Mouse (Mus musculus): Measurements from ENCODE around the gene Npas4.
"Not testable (repeated sequence)": the region's sequence is repeated elsewhere in the genome, so short reads cannot be mapped to it uniquely, and the experiment has no call there.

Npas4 gene

DNA sequence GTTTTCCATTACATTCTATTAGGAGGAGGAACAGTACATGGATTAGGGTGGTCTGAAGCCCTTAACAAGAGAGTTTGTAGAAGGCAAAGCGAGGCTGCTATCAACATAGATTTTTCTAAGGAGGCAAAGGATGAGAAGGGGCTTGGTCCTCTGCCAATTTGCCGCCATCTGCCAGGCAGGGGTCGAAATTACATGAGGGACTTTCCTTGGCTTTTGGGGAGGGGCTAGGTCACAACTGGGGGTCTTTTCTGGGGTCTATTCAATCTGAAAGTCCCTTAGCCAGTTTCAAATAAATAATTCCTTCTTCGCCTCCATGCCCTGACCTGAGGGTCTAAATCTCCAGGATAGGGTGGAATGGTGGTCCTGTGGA lies at the start of gene Npas4:
Gene Npas4 (minus strand): TSS at position 61 of the 370 bp plus-strand sequence.
- DNase-seq (ENCODE audit: low read depth, low spot score), result no peak

GRCm38 (mm10) chr19:5039301-5040114 lies 49.4 kb upstream of the Npas4 start:
- DNase-seq (ENCODE audit: low read depth, low spot score), result no peak

DNA sequence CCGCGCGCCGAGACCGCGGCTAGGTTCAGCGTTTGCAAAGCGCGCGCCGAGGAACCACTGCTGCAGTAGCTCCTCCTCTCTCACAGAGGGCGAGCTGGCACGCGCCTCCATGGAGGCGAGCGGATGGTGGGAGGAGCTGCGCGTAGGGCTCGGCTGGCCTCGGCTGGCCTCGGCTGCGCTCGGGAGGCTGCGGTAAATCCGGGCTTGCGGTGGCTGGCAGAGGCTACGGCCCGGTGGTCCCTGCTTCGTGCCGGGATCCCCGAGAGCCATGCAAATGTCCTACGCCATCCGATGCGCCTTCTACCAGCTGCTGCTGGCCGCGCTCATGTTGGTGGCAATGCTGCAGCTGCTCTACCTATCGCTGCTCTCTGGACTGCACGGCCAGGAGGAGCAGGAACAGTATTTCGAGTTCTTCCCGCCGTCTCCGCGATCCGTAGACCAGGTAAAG lies 48.6 kb upstream of the Npas4 start, which contains the start of the genes B4gat1 and AC124502.3:
Gene B4gat1 (plus strand): TSS at position 118 of the 448 bp plus-strand sequence.
Gene AC124502.3 (plus strand): TSS at position 183 of the 448 bp plus-strand sequence.
- DNase-seq (ENCODE audit: low read depth, low spot score), result peak; percentile 55

DNA sequence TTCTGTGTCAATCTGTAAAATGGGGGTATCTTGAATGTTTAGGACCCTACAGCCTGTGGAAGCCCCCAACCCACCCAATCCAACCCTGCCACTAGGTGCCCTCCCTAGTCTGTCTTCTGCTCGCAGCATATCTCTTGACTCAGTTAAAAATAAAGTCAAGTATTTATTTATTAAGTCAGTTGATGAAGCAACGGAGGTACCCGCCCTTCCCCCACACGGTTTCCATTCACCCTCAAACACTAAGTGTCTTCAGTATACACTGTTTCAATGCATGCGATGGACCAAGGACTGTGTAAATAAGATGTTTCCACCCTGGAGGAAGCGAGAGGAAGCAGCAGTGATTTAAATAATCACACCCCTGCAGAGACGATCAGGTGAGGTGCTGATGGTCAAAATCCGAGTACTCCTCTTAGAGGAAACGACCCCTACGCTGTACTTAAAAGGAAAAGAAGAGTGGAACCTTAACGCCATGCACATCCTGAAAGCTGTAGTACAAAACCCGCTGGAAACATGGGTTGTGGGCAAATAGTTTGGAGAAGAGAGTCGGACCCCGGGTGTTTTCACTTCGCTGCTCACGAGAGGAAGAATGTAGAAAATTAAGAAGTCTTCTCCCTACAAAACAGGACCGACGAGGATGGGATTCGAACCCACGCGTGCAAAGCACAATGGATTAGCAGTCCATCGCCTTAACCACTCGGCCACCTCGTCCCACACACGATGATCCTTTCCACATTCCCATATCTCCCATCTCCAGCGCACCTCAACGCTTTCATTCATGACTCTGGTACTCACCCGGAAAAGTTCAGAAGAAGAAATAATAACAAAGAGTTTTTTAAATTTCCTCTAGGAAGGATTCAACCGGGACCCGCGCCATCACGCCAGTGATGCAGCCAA lies 47.8 kb upstream of the Npas4 start:
- DNase-seq (ENCODE audit: low read depth, low spot score), result no peak

- no peak for DNase-seq (ENCODE audit: low read depth, low spot score)
Observed at GRCm38 (mm10) chr19:5036577-5036976, 46.5 kb upstream of the Npas4 start.

DNA sequence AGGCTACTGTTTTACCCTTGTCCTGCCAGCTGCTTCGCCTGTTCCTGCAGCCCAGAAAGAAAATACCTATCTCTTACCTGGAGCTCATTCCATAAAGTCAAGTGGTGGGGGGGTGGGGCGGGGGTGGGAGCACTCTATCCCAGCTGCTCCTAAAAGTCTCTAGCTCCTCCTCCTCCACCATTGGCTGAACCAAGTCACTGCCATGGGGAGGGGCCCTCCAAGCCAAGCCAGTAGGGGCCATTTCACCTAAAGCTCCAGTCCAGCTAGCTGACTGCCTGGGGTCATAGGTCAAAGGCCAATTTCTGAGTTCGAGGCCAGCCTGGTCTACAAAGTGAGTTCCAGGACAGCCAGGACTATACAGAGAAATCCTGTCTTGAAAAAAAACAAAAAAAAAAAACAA lies 42.6 kb upstream of the Npas4 start:
- DNase-seq (ENCODE audit: low read depth, low spot score), result no peak

DNA sequence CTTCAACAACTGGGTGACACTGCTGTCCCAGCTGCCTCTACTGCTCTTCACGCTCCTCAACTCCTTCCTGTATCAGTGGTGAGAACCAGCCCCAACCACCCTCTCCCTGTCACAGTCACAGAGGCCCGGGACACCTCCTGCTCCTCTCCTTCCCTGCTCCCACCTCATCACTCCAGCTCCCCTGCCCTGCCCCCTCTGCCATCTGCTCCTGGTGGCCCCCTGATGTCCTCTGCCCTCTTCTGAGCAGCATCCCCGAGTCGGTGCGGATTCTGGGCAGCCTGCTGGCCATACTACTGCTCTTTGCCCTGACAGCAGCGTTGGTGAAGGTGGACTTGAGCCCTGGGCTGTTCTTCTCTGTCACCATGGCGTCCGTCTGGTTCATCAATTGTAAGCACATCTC lies 36.0 kb upstream of the Npas4 start:
- no peak for DNase-seq (ENCODE audit: low read depth, low spot score)

DNA sequence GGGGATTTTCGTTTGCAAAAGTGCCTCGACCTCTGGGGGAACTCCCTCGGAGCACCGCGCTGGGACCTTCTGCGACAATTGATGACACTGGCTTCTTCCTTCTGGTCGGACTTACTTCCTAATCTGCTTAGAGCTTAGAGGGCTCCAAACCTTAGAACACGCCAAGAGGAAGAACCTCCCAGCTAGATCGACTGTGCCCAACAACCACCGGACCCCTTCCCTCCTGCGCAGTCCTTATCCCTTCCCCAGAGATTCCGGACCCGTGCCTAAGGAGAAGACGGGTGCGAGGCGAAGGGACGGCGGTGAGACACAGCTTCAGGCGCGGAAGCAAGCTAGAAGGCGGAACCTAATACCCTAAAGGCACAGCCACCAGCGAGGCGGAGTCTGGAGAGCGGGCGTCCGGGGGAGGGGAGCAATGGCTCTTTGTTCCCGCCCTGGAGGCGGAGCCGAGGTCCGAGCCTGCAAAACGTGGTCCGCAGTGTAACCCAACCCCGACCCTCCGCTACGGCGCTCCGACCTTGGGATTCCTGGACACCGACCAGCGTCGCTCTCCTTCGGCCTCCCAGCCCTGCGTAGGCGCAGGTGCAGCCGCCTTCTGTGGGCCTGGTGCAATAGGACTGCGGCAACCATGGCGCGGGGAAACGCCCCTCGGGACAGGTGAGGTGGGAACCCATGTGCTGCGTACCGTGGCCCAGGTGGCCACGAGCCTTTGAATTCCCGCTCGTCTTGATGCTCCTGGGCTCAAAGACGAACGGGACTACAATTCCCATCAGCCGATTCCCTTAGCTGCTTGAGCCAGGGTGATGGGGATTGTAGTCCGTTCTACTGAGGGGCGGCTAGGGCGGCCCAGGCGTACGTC lies 33.7 kb upstream of the Npas4 start, which contains the start of gene Slc29a2:
Gene Slc29a2 (plus strand): TSS at position 240 of the 859 bp plus-strand sequence.
- DNase-seq (ENCODE audit: low read depth, low spot score), result no peak

DNA sequence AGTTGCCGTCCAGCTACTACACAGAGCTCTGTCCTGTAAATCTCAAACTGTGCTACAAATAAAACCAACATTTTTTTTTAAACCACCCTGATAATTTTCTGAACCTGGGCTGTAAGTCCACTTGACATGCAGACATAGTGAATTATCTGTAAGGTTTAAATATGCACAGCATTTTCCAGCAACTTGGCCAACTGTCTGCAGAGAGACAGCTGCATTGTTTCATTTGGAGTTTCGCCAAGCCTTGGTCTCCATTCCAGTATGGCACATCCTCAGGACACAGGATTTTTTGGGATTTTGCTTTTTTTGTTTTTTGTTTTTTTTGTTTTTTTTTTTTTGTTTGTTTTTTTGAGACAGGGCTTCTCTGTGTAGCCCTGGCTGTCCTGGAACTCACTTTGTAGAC lies 31.3 kb upstream of the Npas4 start:
- DNase-seq (ENCODE audit: low read depth, low spot score), result no peak

- no peak for DNase-seq (ENCODE audit: low read depth, low spot score)
Observed at GRCm38 (mm10) chr19:5018191-5018590, 28.1 kb upstream of the Npas4 start.

DNA sequence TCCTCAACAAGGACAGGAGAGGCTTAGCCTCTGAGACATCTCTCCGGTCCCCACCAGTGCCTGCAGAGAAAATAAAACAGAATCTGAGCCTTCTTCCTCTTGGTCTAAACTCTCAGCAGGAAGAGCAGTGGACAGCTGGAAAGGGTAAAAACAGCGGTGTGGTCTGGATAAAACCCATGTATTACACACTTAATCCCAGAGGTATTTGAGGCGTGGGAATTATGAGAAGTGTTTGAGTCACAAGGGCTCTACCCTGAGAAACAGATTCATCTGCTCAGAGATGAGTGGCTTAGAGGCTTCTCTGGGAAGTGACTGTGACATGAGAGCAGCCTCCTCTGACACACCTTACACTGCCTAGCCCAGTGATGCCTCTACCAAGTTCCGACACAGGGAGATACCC lies 27.5 kb upstream of the Npas4 start:
- DNase-seq (ENCODE audit: low read depth, low spot score), result no peak

DNA sequence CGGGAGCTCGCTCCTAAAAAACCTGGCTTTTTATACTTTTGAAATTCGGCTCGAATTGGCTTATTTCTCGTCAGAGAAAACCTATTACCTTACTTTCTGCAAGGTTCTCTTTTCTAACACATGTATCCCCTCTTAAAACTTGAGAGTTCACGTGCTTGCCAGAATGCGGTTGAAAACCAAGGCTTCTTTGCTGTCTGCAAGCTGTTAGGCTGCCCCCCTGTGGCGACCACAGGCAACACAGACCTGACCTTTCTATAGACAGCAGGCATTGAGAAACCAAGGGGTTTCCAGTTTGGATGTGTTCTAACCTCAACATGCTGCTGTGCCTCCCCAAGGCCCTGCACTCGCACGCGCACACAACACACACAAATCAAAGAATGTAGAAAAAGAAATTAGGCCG lies 26.7 kb upstream of the Npas4 start:
- no peak for DNase-seq (ENCODE audit: low read depth, low spot score)

- DNase-seq (ENCODE audit: low read depth, low spot score), result no peak
Observed at GRCm38 (mm10) chr19:5016221-5016742, 26.2 kb upstream of the Npas4 start.

DNA sequence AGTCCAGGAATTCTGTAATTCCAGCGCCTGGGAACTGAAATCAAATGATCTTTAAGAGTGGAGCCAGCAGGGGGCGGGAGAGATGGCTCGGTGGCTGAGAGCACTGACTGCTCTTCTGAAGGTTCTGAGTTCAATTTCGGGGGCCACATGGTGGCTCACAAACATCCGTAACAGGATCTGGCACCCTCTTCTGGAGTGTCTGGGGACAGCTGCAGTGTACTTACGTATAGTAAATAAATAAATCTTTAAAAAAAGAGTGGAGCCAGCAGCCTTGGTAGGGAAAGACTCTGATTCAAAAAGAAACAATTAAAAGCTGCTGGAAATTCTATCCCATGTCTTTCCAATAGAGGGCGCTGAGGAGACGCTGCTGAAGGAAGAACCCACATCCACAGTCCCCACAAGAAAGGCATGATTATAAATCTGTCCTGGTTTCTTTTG lies 24.9 kb upstream of the Npas4 start:
- DNase-seq (ENCODE audit: low read depth, low spot score), result no peak

DNA sequence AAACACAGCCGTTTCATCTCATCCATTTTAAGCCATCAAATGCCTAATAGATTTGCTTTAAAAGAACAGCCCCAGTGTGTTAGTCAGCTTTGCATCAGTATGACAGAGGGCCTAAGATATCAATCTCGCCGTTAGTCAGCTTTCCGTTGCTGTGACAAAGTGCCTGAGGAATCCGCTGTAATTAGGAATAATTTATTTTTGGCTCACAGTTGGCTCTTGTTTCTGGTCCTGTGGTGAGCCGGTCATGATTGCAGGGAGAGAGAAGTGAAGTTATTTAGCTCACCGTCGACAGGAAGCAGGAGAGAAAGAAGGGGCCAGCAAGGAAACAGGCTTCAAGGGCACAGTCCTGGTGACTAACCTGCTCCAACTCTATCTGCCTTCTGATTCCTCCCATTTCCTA lies 23.0 kb upstream of the Npas4 start:
- DNase-seq (ENCODE audit: low read depth, low spot score), result no peak

DNA sequence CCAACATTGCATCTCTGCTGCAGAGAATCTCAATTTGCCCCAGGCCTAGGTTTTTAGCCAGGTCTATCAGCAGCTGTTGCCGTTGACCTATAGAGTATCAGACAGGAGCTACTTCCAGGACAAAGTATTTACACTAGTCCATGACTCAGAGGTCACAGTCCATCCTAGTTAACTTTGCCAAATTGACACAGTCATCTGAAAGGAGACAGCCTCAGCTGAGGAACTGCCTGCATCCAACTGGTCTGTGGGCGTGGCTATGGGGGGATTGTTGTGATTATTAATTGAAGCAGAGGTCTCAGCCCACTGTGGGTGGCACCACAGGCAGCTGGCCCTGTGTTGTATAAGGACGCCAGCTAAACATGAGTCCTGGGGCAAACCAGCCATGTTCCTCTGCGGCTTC lies 14.8 kb upstream of the Npas4 start:
- no peak for DNase-seq (ENCODE audit: low read depth, low spot score)

- DNase-seq (ENCODE audit: low read depth, low spot score), result not testable (repeated sequence)
Observed at GRCm38 (mm10) chr19:5003644-5004043, 13.5 kb upstream of the Npas4 start.

DNA sequence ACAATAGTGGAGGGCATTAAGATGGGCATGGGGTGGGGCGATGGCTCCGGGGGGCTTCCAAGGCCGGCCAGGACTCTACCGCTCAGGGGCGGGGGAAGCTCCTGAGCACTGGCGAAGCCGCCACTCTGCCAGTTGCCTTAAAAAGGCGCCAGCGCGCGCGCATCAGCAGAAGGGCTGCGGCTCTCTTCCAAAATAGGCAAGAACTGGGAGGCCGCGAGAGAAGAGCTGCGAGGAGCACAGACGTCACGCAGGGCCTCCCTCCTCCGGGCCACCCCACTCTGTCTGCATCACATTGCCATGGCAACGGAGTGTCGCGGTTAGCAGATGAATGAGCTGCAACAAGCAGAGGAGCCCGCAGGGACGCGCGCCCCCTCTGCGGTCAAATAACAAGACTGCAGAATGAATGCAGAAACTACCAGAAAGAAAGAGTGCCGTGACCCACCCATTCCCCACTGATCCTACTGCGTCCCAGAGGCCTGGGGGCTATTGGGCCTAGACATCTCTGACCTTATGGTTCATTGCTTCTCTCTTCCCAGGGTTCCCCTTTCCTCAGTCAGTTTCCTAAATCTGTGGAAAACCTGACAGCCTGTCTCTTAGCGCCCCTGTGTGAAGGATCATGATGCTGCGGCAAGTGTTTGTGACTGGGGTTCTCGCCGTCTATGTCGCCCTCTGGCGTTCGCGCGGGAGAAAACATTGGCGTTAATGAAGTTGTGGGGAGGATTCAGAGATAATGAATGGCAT lies 11.7 kb upstream of the Npas4 start:
- DNase-seq (ENCODE audit: low read depth, low spot score), result no peak

GRCm38 (mm10) chr19:4999445-5000140 lies 9.5 kb upstream of the Npas4 start:
- no peak for DNase-seq (ENCODE audit: low read depth, low spot score)

- DNase-seq (ENCODE audit: low read depth, low spot score), result no peak
Observed at GRCm38 (mm10) chr19:4994043-4994442, 3.9 kb upstream of the Npas4 start.

All from c-Kit-negative CD71-positive TER-119-positive erythroid progenitor cells, embryonic 14.5 days (primary cell).